Mouse (Mus musculus) adrenal gland, adult 2 months (tissue): ENCODE results near the gene Bmp6. TPM values are rescaled to one million over a fixed set of nuclear protein-coding genes. Genes with fewer than 3 reads are reported as not detected.

ENCODE experiments used
- DNase-seq: peaks from one replicate; pipeline ENCODE4 v3.0.0; 2021
- polyA plus RNA-seq: library from polyadenylated mRNA; depleted of rRNA; stranded (reverse); fragments of >200 nt; gene quantifications from 2 replicates; pipeline ENCODE4 v1.2.3, GENCODE M21; 2012
- total RNA-seq, 2 experiments: library from RNA; stranded (reverse); gene quantifications; 2 replicates each; pipeline ENCODE4 v1.2.3; 2021

Bmp6 gene
- total and polyA plus RNA-seq, 3 experiments: 7.0 to 14.0 (median 8.2) TPM

DNA sequence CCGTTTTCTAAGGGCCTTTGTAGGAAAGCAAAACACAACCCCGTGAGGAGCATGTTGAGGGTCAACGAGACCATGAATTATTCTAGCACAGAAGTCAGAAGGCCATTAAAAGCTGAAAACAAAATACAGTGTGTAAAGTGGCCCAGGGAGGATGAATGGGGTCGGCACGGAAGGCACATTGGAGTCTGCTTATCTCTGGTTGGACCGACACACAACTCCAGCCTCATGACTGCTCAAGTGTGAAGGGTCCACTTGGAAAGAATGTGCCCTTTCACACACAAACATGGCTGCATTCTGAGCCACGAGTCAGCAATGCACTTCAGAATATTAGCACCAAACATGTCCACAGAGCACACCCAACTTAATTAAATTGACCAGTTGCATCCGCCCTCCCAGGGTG, 84.8 kb downstream of the Bmp6 start:
- no peak for DNase-seq

DNA sequence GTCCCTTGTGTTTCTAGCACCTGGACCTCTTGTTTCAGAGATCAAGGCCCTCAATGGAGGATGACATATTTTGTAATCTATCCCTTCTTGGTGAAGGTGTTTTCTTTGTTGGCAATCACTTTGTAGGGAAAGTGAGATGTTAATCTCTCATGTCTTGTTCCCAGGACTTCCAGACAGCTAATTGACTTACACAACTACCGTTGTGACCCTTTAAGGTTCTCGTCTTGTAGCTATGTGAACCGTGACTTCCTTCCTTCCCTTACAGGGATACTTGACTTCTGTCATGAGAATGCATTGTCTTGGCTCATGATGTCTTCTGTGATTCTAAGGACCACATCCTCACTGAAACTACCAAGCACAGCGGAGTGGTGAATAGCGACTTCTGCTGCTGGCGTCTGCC, 85.2 kb downstream of the Bmp6 start:
- DNase-seq: no peak

GRCm38 (mm10) chr13:38434831-38435230, 89.9 kb downstream of the Bmp6 start:
- no peak for DNase-seq

GRCm38 (mm10) chr13:38437930-38438329, 93.0 kb downstream of the Bmp6 start:
- DNase-seq: peak; percentile 33

GRCm38 (mm10) chr13:38440240-38440639, 95.3 kb downstream of the Bmp6 start:
- no peak for DNase-seq

GRCm38 (mm10) chr13:38448516-38449015, 103.7 kb downstream of the Bmp6 start:
- peak; percentile 66 for DNase-seq

DNA sequence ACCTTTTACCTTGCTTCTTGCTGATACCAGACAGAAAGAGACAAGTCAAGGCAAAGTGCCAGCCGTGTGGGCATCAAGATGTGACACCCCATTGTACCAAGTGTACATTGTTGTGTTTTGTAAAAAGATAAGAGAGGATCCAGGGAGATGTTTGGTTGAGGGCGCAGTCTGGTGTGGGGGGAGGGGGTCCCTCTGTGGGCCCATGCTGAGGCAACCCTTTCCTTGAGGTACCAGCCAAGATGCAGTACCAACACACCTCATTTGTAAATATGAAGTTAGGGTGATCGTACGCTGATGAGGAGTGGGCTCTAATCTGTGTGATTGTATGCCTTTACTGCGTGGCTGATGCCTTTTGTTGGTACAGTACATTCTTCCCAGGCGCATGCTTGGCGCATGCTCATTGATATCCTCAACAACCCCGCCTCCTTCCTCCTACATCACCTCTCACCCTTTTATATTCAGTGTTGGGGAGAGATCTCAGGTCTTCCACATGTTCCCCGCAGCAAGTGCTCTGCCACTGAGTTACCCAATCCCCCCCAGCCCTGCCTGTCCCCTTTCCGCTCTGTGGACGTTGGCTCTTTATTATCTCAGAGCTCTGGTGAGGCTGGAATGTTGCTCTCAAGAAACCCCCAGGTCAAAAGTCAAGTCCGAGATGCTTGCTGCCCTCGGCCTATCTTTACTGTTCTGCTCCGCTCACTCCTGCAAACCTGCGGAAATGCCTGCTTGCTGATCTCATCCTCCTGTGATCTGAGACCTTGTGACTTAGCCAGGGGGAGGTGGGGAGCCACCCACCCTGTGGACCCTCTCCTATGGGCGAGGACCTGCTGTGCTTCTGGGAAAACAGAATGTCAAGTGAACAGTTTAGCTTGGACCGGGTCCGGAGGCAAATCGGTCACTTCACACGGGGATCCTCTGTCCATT, 105.4 kb downstream of the Bmp6 start:
- no peak for DNase-seq

- no peak for DNase-seq
Measured at GRCm38 (mm10) chr13:38451446-38451845, 106.5 kb downstream of the Bmp6 start.

DNA sequence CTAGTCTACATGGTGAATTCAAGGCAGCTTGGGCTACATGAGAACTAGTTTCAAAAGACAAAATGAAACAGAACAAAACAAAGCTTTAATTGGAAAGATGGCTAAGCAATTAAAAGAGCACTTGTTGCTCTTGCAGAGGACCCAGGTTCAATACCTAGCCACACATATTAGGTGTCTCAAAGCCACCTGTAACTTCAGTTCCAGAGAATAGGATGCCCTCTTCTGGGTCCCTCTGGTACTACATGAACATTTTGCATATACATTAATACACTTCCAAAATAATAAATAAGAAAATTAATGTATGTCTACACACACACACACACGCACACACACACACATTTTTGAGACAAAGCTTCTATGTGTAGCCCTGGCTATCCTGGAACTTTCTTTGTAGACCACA, 118.5 kb downstream of the Bmp6 start:
- no peak for DNase-seq

- DNase-seq: no peak
Measured at GRCm38 (mm10) chr13:38470882-38471281, 126.0 kb downstream of the Bmp6 start.

DNA sequence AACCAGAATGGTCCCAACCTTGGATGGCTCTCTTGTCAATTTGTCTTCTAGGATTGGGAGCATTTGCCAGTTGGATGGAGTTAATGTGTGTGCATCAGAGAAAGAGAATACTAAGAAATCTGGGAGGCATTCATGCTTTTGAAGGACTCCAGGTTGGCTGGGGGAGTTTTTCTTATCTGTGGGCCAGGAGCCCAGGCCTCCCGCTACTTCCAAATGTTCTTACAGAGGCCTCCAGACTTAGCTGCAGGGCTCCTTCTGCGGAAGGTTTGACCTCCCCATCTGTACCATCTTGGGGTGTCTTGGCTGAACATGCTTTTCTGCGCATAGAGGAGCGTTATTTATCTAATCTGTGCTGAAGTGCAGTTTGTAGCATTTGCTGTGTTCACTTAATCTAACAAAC, 127.7 kb downstream of the Bmp6 start:
- DNase-seq: no peak

- no peak for DNase-seq
Measured at GRCm38 (mm10) chr13:38473497-38473896, 128.6 kb downstream of the Bmp6 start.

DNA sequence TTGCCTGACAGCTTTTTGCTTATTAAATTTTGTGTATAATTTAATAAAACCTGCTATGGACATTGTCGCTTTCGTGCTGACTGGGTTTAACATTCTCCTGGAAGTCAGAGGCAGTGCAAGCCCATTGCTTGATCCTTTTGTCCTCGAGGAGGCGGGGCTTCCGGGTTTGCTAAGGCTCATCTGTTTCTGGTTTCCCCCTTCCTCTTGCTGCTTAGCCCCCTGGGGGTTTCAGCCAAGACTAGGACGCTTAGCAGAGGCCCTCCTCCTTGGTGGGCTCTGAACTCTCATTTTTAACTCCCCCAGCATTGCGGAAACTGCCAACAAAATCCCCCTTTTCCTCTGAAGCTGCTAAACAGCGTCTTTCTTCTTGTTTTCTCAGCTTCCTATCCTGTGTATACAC, 132.0 kb downstream of the Bmp6 start:
- no peak for DNase-seq

- DNase-seq: no peak
Measured at GRCm38 (mm10) chr13:38481021-38481420, 136.1 kb downstream of the Bmp6 start.

DNA sequence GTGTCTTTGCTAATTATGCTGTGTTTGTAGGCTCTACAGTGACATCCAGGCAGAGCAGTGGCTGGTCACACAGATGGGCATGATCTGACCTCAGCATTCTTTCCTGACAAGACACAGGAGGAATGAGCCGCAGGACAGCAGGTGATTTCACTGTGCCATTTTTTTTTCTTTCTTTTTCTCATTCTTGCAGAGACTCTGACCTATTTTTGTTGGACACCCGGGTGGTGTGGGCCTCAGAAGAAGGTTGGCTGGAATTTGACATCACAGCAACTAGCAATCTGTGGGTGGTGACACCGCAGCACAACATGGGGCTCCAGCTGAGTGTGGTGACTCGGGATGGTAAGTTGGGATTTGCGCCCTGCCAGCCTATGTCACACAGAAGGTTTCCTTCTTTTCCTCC, 139.8 kb downstream of the Bmp6 start:
- DNase-seq: no peak

GRCm38 (mm10) chr13:38486767-38487166, 141.9 kb downstream of the Bmp6 start:
- DNase-seq: no peak

DNA sequence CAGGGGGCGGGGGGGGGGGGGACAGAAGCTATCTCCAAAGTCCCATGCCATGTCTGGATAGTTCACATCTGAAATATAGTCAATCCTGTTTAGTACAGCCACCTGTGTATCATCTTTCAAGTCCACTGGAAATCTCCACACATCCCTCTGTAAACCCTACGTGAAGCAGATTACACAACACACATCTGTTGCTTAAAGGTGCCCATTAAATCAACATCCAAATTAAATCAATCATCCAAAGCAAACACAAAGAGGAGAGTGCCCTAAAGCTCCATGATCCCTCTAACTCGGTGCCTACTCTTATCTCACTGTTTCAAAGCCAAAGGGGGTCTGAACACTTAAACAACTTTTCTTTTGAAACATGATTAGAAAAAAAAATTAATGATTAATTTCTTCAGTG, 151.8 kb downstream of the Bmp6 start:
- DNase-seq: no peak

DNA sequence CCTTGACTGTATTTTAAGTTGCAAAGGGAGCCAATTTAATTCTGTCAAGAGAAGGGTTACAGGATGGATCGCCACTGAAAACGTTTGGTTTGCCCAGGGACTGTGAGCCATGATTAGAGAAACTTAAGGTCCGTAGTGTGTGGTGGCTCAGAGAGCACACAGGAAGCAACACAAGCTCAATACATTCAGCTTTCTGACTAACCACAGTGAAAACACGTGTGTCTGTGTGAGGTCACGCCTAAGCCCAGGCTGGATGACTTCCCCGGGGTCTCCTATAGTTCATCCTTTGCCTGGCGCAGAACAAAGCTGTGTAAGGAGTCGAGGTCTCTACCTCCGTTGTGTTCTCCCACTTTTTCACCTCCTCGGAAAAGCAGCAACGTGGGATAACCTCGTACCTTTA, 156.4 kb downstream of the Bmp6 start:
- DNase-seq: no peak

GRCm38 (mm10) chr13:38503137-38503849, 158.4 kb downstream of the Bmp6 start:
- peak; percentile 86 for DNase-seq

DNA sequence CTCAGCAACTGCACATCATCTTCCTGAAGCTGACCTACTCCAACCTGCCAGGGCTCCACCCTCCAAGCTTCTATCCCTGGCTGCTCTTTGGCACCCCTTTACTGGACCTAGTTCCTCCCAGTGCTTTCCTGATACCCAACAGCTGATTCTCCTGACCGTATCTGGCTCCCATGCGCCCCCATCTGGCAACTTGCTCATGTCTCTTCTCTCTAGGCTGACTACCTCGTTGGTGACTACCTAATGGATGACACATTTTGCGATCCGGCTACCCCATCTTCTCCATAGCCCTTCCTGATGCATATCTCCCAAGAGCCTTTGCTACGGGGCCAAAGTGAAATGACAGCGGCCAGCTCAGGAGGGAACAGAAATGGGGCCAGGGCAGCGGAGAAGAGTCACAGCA, 161.4 kb downstream of the Bmp6 start:
- peak; percentile 53 for DNase-seq

DNA sequence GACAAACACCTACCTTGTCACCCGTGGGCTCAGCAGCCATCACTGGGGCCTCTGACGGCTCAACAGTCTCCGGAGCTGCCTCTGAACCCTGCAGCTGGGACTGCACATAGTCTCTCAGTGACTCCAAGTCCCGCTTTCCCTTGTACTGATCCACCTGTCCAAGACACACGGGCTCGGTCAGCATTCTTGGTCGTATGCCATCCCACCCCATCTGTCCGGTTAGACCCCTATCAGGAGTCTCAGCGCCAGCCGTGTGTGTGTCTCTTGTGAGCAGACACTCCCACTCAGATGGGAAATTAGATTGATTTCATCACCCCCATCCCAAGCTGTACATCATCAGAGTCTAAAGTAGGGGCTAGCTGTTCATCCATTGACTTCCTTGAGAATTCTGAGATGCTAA, 162.0 kb downstream of the Bmp6 start:
- no peak for DNase-seq

DNA sequence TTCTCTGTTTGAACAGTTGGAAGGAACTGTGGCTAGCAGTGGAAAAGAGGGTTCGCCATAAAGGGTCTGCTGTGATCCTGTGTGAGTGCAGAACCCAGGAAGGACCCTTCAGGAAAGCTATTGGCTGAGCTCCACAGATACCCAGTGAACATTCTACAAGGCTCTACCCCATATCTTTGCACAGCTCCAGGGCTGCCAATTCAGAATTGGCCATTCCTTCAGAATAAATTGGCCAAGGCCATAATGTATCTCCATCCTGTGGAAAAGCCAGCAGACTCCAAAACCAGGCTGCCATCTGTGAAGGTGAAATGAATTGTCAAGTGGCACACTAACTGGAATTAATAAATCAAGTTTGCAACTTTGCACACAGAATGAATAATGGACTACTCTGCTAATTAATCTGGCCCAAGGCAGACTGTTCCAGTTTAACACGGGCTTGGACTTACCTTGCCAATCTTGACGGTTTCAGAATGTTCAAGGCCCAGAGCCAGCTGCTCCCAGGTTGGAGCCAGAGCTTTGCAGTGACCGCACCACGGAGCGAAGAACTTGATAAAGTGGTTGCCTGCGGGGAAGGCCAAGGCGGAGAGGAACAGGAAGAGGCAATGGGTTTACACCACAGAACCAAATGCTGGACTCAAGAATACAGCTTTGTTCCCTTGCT, 164.9 kb downstream of the Bmp6 start:
- DNase-seq: no peak

- no peak for DNase-seq
Measured at GRCm38 (mm10) chr13:38511979-38512378, 167.1 kb downstream of the Bmp6 start.
